Mouse (Mus musculus) heart, adult 18-20 months (tissue): ENCODE measurements around the gene Gm7942. TPM values are rescaled to one million over a fixed set of nuclear protein-coding genes. Genes with fewer than 3 reads are reported as not detected.
"Not testable (repeated sequence)": the region's sequence is repeated elsewhere in the genome, so short reads cannot be mapped to it uniquely, and the experiment has no call there.

Experiments
- DNase-seq, 2 experiments: peaks; one replicate each; pipeline ENCODE4 v3.0.0; 2021 to 2022; ENCODE audit warnings: mixed read lengths in 1 of 2
- long read RNA-seq, 2 experiments: library from polyadenylated mRNA; stranded (forward); transcript quantifications; one replicate each; pipeline ENCODE4 v2.0.0; 2021
- total RNA-seq, 2 experiments: library from RNA; stranded (reverse); gene quantifications; 2 replicates each; pipeline ENCODE4 v1.2.3; 2021

The Gm7942 gene
- not detected for total RNA-seq
- long read RNA-seq, experiment 1, result 0 reads
- long read RNA-seq, experiment 2, result 0 reads

GRCm38 (mm10) chr5:95106638-95107037 lies at the start of gene Gm7942:
Gene Gm7942 (plus strand): TSS chr5:95106938.
- DNase-seq, result not testable (repeated sequence)

Other genes with a start within 250 kb of the Gm7942 start
- gene Gm3183, start 241.5 kb upstream of the Gm7942 start, total RNA-seq, result not detected
- not detected for gene Gm6367, start 118.3 kb upstream of the Gm7942 start, total RNA-seq
- not detected for gene Gm16513, start 75.7 kb downstream of the Gm7942 start, total RNA-seq
- not detected for gene Gm10424, start 165.8 kb downstream of the Gm7942 start, total RNA-seq
- not detected for gene Gm3259, start 199.0 kb downstream of the Gm7942 start, total RNA-seq